Mouse (Mus musculus): ENCODE data around the gene Ticam1.
"Not testable (repeated sequence)": the region's sequence is repeated elsewhere in the genome, so short reads cannot be mapped to it uniquely, and the experiment has no call there.

Gene Ticam1

GRCm38 (mm10) chr17:56266271-56266670 is 10.3 kb downstream of the Ticam1 start:
- CTCF ChIA-PET = interaction anchor here (0.5 to 0.8 kb wide), 2 partner anchors 38 to 105 kb away, joined by 4 to 18 read pairs; no protein-coding TSS in a partner anchor

- CTCF ChIA-PET = no interaction called here
Observed at GRCm38 (mm10) chr17:56265869-56266268, 10.7 kb downstream of the Ticam1 start.

GRCm38 (mm10) chr17:56265011-56265410 is 11.6 kb downstream of the Ticam1 start:
- CTCF ChIA-PET = interaction anchor here (1.1 kb wide), 1 partner anchor 14 kb away, joined by 12 read pairs; no protein-coding TSS in a partner anchor

GRCm38 (mm10) chr17:56264020-56264419 is 12.6 kb downstream of the Ticam1 start:
- CTCF ChIA-PET = interaction anchor here (0.7 to 1.1 kb wide), 3 partner anchors 15 to 501 kb away, joined by 3 to 15 read pairs (median 12); no protein-coding TSS in a partner anchor

- CTCF ChIA-PET = interaction anchor here (0.5 to 0.7 kb wide), 2 partner anchors 13 to 270 kb away, joined by 3 to 11 read pairs; no protein-coding TSS in a partner anchor
Observed at GRCm38 (mm10) chr17:56262645-56263094, 13.9 kb downstream of the Ticam1 start.

GRCm38 (mm10) chr17:56261166-56261565 is 15.4 kb downstream of the Ticam1 start:
- CTCF ChIA-PET = no interaction called here

- CTCF ChIA-PET = interaction anchor here (0.6 kb wide), 1 partner anchor 215 kb away, joined by 3 read pairs; no protein-coding TSS in a partner anchor
Observed at GRCm38 (mm10) chr17:56259301-56260037, 17.1 kb downstream of the Ticam1 start.

GRCm38 (mm10) chr17:56258812-56259211 is 17.8 kb downstream of the Ticam1 start:
- CTCF ChIA-PET = interaction anchor here (0.6 kb wide), 1 partner anchor 216 kb away, joined by 3 read pairs; no protein-coding TSS in a partner anchor

- CTCF ChIA-PET = not testable (repeated sequence)
Observed at GRCm38 (mm10) chr17:56258269-56258668, 18.3 kb downstream of the Ticam1 start.

- CTCF ChIA-PET = no interaction called here
Observed at GRCm38 (mm10) chr17:56257181-56257894, 19.2 kb downstream of the Ticam1 start.

GRCm38 (mm10) chr17:56256239-56256881 is 20.2 kb downstream of the Ticam1 start, which contains the start of gene Fem1a:
Fem1a (plus strand) TSS chr17:56256810.
- CTCF ChIA-PET = interaction anchor here (0.5 to 1.2 kb wide), 2 partner anchors 14 to 1072 kb away, joined by 3 to 5 read pairs; no protein-coding TSS in a partner anchor

- CTCF ChIA-PET = interaction anchor here (0.5 to 1.2 kb wide), 2 partner anchors 14 to 1072 kb away, joined by 3 to 5 read pairs; no protein-coding TSS in a partner anchor
Observed at GRCm38 (mm10) chr17:56255863-56256238, 20.7 kb downstream of the Ticam1 start.

GRCm38 (mm10) chr17:56255429-56255828 is 21.2 kb downstream of the Ticam1 start:
- CTCF ChIA-PET = interaction anchor here (1.2 kb wide), 1 partner anchor 15 kb away, joined by 5 read pairs; no protein-coding TSS in a partner anchor

GRCm38 (mm10) chr17:56254695-56255094 is 21.9 kb downstream of the Ticam1 start:
- CTCF ChIA-PET = no interaction called here

GRCm38 (mm10) chr17:56251136-56251829 is 25.3 kb downstream of the Ticam1 start:
- CTCF ChIA-PET = no interaction called here

- CTCF ChIA-PET = no interaction called here
Observed at GRCm38 (mm10) chr17:56245608-56246007, 31.0 kb downstream of the Ticam1 start.

GRCm38 (mm10) chr17:56241541-56242401 is 34.8 kb downstream of the Ticam1 start:
- CTCF ChIA-PET = no interaction called here

GRCm38 (mm10) chr17:56233818-56234469 is 42.6 kb downstream of the Ticam1 start:
- CTCF ChIA-PET = no interaction called here

GRCm38 (mm10) chr17:56233389-56233788 is 43.2 kb downstream of the Ticam1 start:
- CTCF ChIA-PET = no interaction called here

GRCm38 (mm10) chr17:56229943-56230342 is 46.6 kb downstream of the Ticam1 start:
- CTCF ChIA-PET = no interaction called here

Data from spleen, embryonic (tissue).